Mouse (Mus musculus) midbrain, embryonic 16.5 days (tissue): Measurements from ENCODE around the gene Defa22. TPM values are rescaled to one million over a fixed set of nuclear protein-coding genes. Genes with fewer than 3 reads are reported as not detected.
"Not testable (repeated sequence)": the region's sequence is repeated elsewhere in the genome, so short reads cannot be mapped to it uniquely, and the experiment has no call there.

Experiments
- ATAC-seq: fragments of 200-750 bp; cut with Nextera tagmentation; 2 replicates; pipeline ENCODE4 v1.8.0; 2017; ENCODE audit warnings: moderate TSS enrichment
- H3K27ac ChIP-seq: fragments of 300-500 bp; sonication (generic); 2 replicates; pipeline ENCODE4 v1.5.1; 2014; ENCODE audit warnings: mild to moderate bottlenecking, low read length, mixed read lengths
- H3K27me3 ChIP-seq: fragments of 300-500 bp; sonication (generic); 2 replicates; pipeline ENCODE4 v1.6.1; 2014; ENCODE audit warnings: low read depth, low read length, mixed read lengths; ENCODE audit not compliant: control insufficient read depth, insufficient read depth
- H3K36me3 ChIP-seq: fragments of 300-500 bp; sonication (generic); 2 replicates; pipeline ENCODE4 v1.6.1; 2014; ENCODE audit warnings: mild to moderate bottlenecking, low read length, moderate library complexity, mixed read lengths; ENCODE audit not compliant: control insufficient read depth, insufficient read depth
- H3K4me1 ChIP-seq: fragments of 300-500 bp; sonication (generic); 2 replicates; pipeline ENCODE4 v1.6.1; 2014; ENCODE audit warnings: mild to moderate bottlenecking, low read length, mixed read lengths; ENCODE audit not compliant: control insufficient read depth, insufficient read depth
- H3K4me2 ChIP-seq: fragments of 300-500 bp; sonication (generic); 2 replicates; pipeline ENCODE4 v1.6.1; 2014; ENCODE audit warnings: mild to moderate bottlenecking, low read length, mixed read lengths
- H3K4me3 ChIP-seq: fragments of 300-500 bp; sonication (generic); 2 replicates; pipeline ENCODE4 v1.5.1; 2014; ENCODE audit warnings: low read depth, mild to moderate bottlenecking, low read length, moderate library complexity, mixed read lengths
- H3K9ac ChIP-seq: fragments of 300-500 bp; sonication (generic); 2 replicates; pipeline ENCODE4 v1.6.1; 2014; ENCODE audit warnings: low read depth, low read length, mixed read lengths
- H3K9me3 ChIP-seq: fragments of 300-500 bp; sonication (generic); replicated peaks from 2 replicates; pipeline ENCODE4 v1.6.1; 2014; ENCODE audit warnings: mild to moderate bottlenecking, low read length, mixed read lengths; ENCODE audit not compliant: control insufficient read depth, poor library complexity, severe bottlenecking
- WGBS: fragments of 180-500 bp; shearing (Covaris S2); extraction: QIAGEN DNeasy Blood & Tissue Kit; methylation state at CpG from one replicate; pipeline ENCODE4 v1.1.7; 2014; 5-methylcytosine and 5-hydroxymethylcytosine counted together
- polyA plus RNA-seq: library from polyadenylated mRNA; unstranded; fragments of >200 nt; fragmentation: Nextera tagmentation; extraction: Ambion mirVana; gene quantifications from 2 replicates; pipeline ENCODE4 v1.2.1, GENCODE M21; 2015

Defa22 gene
- not detected in 2 replicates for polyA plus RNA-seq

- not testable (repeated sequence) for H3K36me3 ChIP-seq, H3K4me3 ChIP-seq, H3K9me3 ChIP-seq, H3K27me3 ChIP-seq, H3K4me1 ChIP-seq, H3K9ac ChIP-seq, ATAC-seq, H3K27ac ChIP-seq, H3K4me2 ChIP-seq
- no CpG with 5 or more reads among the region's 1 CpGs for WGBS
Observed at GRCm38 (mm10) chr8:21161977-21162376, at the start of gene Defa22. Gene Defa22, plus strand, starts transcription at chr8:21162277.

GRCm38 (mm10) chr8:21134342-21134741 lies 27.7 kb upstream of the Defa22 start, which contains the start of gene Defa30:
Gene Defa30, plus strand, starts transcription at chr8:21134642.
- H3K4me3 ChIP-seq, H3K36me3 ChIP-seq, H3K27me3 ChIP-seq, H3K27ac ChIP-seq, H3K9me3 ChIP-seq, ATAC-seq, H3K4me1 ChIP-seq, H3K4me2 ChIP-seq, H3K9ac ChIP-seq: not testable (repeated sequence)
- WGBS, result 52% methylated on average over 3 of the region's 3 CpGs

- not testable (repeated sequence) for ATAC-seq, H3K36me3 ChIP-seq, H3K9me3 ChIP-seq, H3K4me1 ChIP-seq, H3K27me3 ChIP-seq, H3K4me2 ChIP-seq, H3K9ac ChIP-seq, H3K4me3 ChIP-seq, H3K27ac ChIP-seq
- no CpG with 5 or more reads among the region's 1 CpGs for WGBS
Observed at GRCm38 (mm10) chr8:21191314-21191713, 29.2 kb downstream of the Defa22 start, which contains the start of gene Defa31. Gene Defa31, plus strand, starts transcription at chr8:21191614.

GRCm38 (mm10) chr8:21201261-21201660 lies 39.2 kb downstream of the Defa22 start, which contains the start of gene Gm15293:
Gene Gm15293, plus strand, starts transcription at chr8:21201561.
- not testable (repeated sequence) for H3K27ac ChIP-seq, ATAC-seq
- no CpG with 5 or more reads among the region's 1 CpGs for WGBS

More at GRCm38 (mm10) chr8:21201261-21201660, 39.2 kb downstream of the Defa22 start, which contains the start of gene Gm15293:
- not testable (repeated sequence) for H3K9me3 ChIP-seq, H3K9ac ChIP-seq, H3K4me3 ChIP-seq, H3K36me3 ChIP-seq, H3K27me3 ChIP-seq, H3K4me1 ChIP-seq, H3K4me2 ChIP-seq

Other genes with a start within 250 kb of the Defa22 start
- gene Gm6040, start 240.2 kb upstream of the Defa22 start, polyA plus RNA-seq, result not detected in 2 replicates
- gene AY761185, start 217.6 kb upstream of the Defa22 start, polyA plus RNA-seq, result not detected in 2 replicates
- gene Defa21, start 136.7 kb upstream of the Defa22 start, polyA plus RNA-seq, result not detected in 2 replicates
- not detected in 2 replicates for gene Defa23, start 107.2 kb upstream of the Defa22 start, polyA plus RNA-seq
- gene Defa35, start 97.2 kb upstream of the Defa22 start, polyA plus RNA-seq, result not detected in 2 replicates
- gene Defa25, start 77.8 kb upstream of the Defa22 start, polyA plus RNA-seq, result not detected in 2 replicates
- not detected in 2 replicates for gene Gm14851, start 66.2 kb upstream of the Defa22 start, polyA plus RNA-seq
- gene Defa30, start 27.6 kb upstream of the Defa22 start, polyA plus RNA-seq, result not detected in 2 replicates
- not detected in 2 replicates for gene Defa31, start 29.3 kb downstream of the Defa22 start, polyA plus RNA-seq
- not detected in 2 replicates for gene Gm15293, start 39.3 kb downstream of the Defa22 start, polyA plus RNA-seq
- not detected in 2 replicates for gene Gm15292, start 87.5 kb downstream of the Defa22 start, polyA plus RNA-seq
- not detected in 2 replicates for gene Defa27, start 153.3 kb downstream of the Defa22 start, polyA plus RNA-seq
- gene Defa29, start 164.7 kb downstream of the Defa22 start, polyA plus RNA-seq, result not detected in 2 replicates
- not detected in 2 replicates for gene Defa2, start 216.2 kb downstream of the Defa22 start, polyA plus RNA-seq
- not detected in 2 replicates for gene Defa33, start 229.5 kb downstream of the Defa22 start, polyA plus RNA-seq